Mouse (Mus musculus) liver, embryonic 14.5 days (tissue): Measurements from ENCODE around the gene Tmem212. TPM values are rescaled to one million over a fixed set of nuclear protein-coding genes. Genes with fewer than 3 reads are reported as not detected.

Source experiments
- ATAC-seq: fragments of 200-750 bp; cut with Nextera tagmentation; 2 replicates; pipeline ENCODE4 v1.8.0; 2017; ENCODE audit warnings: moderate number of reproducible peaks, mild to moderate bottlenecking, moderate library complexity; ENCODE audit not compliant: insufficient read depth
- DNase-seq, 3 experiments: peaks; one replicate each; pipeline ENCODE4 v3.0.0-alpha.2; 2012 to 2013; ENCODE audit warnings: low read depth in 3 of 3, low spot score in 3 of 3
- H3K27ac ChIP-seq: fragments of 300-500 bp; sonication (generic); 2 replicates; pipeline ENCODE4 v1.5.1; 2014; ENCODE audit warnings: moderate library complexity, mild to moderate bottlenecking, control low read depth, inconsistent platforms
- H3K27me3 ChIP-seq: fragments of 300-500 bp; sonication (generic); 2 replicates; pipeline ENCODE4 v1.6.1; 2014; ENCODE audit warnings: mild to moderate bottlenecking, low read length, moderate library complexity; ENCODE audit not compliant: control insufficient read depth, insufficient read depth
- H3K36me3 ChIP-seq: fragments of 300-500 bp; sonication (generic); replicated peaks from 2 replicates; pipeline ENCODE4 v1.6.1; 2014; ENCODE audit warnings: low read depth; ENCODE audit not compliant: control insufficient read depth, insufficient read depth
- H3K4me1 ChIP-seq, 2 experiments: fragments of 200-500 bp in 1 of 2; fragments of 300-500 bp in 1 of 2; sonication (generic) in 1 of 2; replicated peaks; 2 replicates each; pipeline ENCODE4 v1.6.1; 2012 to 2014; ENCODE audit warnings: antibody characterized with exemption in 1 of 2, inconsistent platforms in 1 of 2, low read length in 1 of 2; ENCODE audit not compliant: control insufficient read depth in 2 of 2, insufficient read depth in 2 of 2
- H3K4me2 ChIP-seq: fragments of 300-500 bp; sonication (generic); 2 replicates; pipeline ENCODE4 v1.6.1; 2014; ENCODE audit warnings: low read depth, mild to moderate bottlenecking, control low read depth, moderate library complexity
- H3K4me3 ChIP-seq, 2 experiments: fragments of 200-500 bp in 1 of 2; fragments of 300-500 bp in 1 of 2; sonication (generic) in 1 of 2; 2 replicates each; pipeline ENCODE4 v1.5.1; 2012 to 2014; ENCODE audit warnings: low read depth in 2 of 2, low read length in 2 of 2, mild to moderate bottlenecking in 2 of 2, control low read depth in 1 of 2, inconsistent platforms in 1 of 2, moderate library complexity in 1 of 2; ENCODE audit not compliant: insufficient read depth in 1 of 2
- H3K9ac ChIP-seq: fragments of 300-500 bp; sonication (generic); replicated peaks from 2 replicates; pipeline ENCODE4 v1.6.1; 2014; ENCODE audit warnings: mild to moderate bottlenecking, control low read depth, moderate library complexity
- H3K9me3 ChIP-seq: fragments of 300-500 bp; sonication (generic); 2 replicates; pipeline ENCODE4 v1.6.1; 2016; ENCODE audit warnings: low read length, mixed read lengths; ENCODE audit not compliant: control insufficient read depth
- CTCF ChIP-seq: IDR thresholded peaks from 2 replicates; pipeline ENCODE4 v1.5.1; 2016; ENCODE audit warnings: antibody characterized with exemption, low read depth, control low read depth
- EP300 ChIP-seq: IDR thresholded peaks from 2 replicates; pipeline ENCODE4 v1.6.1; 2016; ENCODE audit warnings: antibody characterized with exemption, low read depth
- WGBS: fragments of 180-500 bp; shearing (Covaris S2); extraction: QIAGEN DNeasy Blood & Tissue Kit; methylation state at CpG from one replicate; pipeline ENCODE4 v1.1.7; 2014; ENCODE audit not compliant: insufficient replicate concordance; 5-methylcytosine and 5-hydroxymethylcytosine counted together
- polyA plus RNA-seq, 2 experiments: library from polyadenylated mRNA; depleted of rRNA in 1 of 2; stranded (reverse) in 1 of 2; unstranded in 1 of 2; fragments of >200 nt; fragmentation: Nextera tagmentation in 1 of 2; extraction: Ambion mirVana in 1 of 2; gene quantifications; 2 replicates each; pipeline versions ENCODE4 v1.2.1 to v1.2.3; 2012 to 2014

Gene Tmem212
- polyA plus RNA-seq, 2 experiments: not detected

- Histone ChIP-seq H3K36me3 (no peaks in the 10 kb centered on the region), H3K4me3 (no peak overlapping the region), H3K27ac (no peak overlapping the region), H3K9me3 (no peaks in the 10 kb centered on the region), H3K4me1 (no peaks in the 10 kb centered on the region), H3K9ac (no peak overlapping the region), H3K27me3 (no peaks in the 10 kb centered on the region), H3K4me2 (no peak overlapping the region)
- WGBS: 59% methylated on average over 9 of the region's 9 CpGs
- ATAC-seq (no peak), DNase-seq (no peak)
- TF ChIP-seq CTCF: no peak
- TF ChIP-seq EP300: no peak
These were observed 22.7 kb downstream of the Tmem212 start for GRCm38 (mm10) chr3:27873268-27874073.

DNA sequence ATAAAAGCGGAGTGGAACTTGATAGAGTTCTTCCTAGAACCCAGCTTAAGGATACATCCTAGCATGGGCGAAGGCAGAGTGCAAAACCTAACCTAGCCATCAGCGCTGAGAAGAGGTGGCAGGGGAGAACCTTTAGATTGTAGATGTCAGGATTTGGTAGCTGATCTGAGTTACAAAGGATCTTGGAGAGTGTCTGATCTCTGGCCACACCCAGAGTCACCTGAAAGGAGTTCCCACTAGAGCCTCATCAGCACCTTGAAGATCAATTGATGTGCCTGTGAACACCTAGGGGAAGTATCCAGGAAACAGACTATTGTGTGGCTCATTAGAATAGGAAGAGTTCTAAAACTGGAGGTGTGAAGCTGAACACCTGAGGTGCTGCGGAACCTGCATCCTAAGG, 23.7 kb downstream of the Tmem212 start:
- H3K4me3 ChIP-seq: no peak overlapping the region
- no peak overlapping the region for H3K4me2 ChIP-seq
- H3K9me3 ChIP-seq: no peaks in the 10 kb centered on the region
- no peaks in the 10 kb centered on the region for H3K4me1 ChIP-seq
- H3K36me3 ChIP-seq: no peaks in the 10 kb centered on the region
- ATAC-seq: no peak
- no peaks in the 10 kb centered on the region for H3K27me3 ChIP-seq
- DNase-seq: no peak
- no peak overlapping the region for H3K27ac ChIP-seq
- no peak overlapping the region for H3K9ac ChIP-seq
- no peak for TF ChIP-seq CTCF
- TF ChIP-seq EP300: no peak
- 66% methylated on average over 4 of the region's 4 CpGs for WGBS

DNA sequence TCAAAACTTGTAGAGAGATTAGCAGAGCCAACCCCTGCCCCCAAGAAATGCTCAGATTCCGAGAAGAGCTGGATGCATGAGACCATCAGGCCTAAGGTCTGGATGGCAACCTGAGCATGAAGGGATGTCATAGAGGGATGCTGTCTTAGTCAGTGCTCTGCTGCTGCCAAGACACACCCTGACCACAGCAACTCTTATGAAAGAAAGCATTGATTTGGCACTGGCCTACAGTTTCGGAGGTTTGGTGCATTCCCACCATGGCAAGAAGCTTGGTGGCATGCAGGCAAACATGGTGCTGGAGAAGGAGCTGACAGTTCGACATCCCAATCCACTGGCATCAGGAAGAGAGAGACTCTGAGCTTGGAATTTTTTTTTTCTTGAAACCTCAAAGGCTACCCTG, 24.3 kb downstream of the Tmem212 start:
- 60% methylated on average over 3 of the region's 3 CpGs for WGBS
- H3K4me3 ChIP-seq: no peak overlapping the region
- no peaks in the 10 kb centered on the region for H3K36me3 ChIP-seq
- ATAC-seq (no peak), DNase-seq (no peak)
- H3K4me1 ChIP-seq: no peaks in the 10 kb centered on the region
- H3K27ac ChIP-seq: no peak overlapping the region
- H3K9ac ChIP-seq: no peak overlapping the region
- no peaks in the 10 kb centered on the region for H3K27me3 ChIP-seq
- H3K9me3 ChIP-seq: no peaks in the 10 kb centered on the region
- H3K4me2 ChIP-seq: no peak overlapping the region
- TF ChIP-seq CTCF: no peak
- no peak for TF ChIP-seq EP300

GRCm38 (mm10) chr3:27871371-27871770, 24.8 kb downstream of the Tmem212 start:
- no peaks in the 10 kb centered on the region for H3K4me1 ChIP-seq
- no peak for DNase-seq
- WGBS: 53% methylated on average over 4 of the region's 4 CpGs

DNA sequence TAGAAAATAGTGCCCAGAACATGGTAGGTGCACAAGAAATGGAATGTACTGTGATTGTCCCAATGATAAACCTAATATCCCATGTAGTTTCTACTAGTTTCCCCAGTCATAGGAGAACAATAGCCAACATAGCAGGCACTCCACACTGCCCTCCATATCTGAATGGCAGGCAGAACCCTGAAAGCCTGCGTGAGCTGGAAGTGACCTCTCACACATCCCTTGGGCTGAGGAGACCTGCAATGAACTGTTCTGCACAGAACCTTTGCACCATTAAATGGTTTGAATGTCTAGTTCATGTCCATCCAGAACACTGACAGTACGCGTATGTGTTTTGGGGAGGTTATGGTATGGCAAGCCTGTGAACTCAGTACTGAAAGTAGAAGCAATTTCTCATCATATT, 27.5 kb downstream of the Tmem212 start:
- no peaks in the 10 kb centered on the region for H3K36me3 ChIP-seq
- H3K4me3 ChIP-seq: no peak overlapping the region
- H3K9ac ChIP-seq: no peak overlapping the region
- H3K27ac ChIP-seq: no peak overlapping the region
- TF ChIP-seq EP300: no peak
- ATAC-seq (no peak), DNase-seq (no peak)
- 81% methylated on average over 3 of the region's 3 CpGs for WGBS
- no peak overlapping the region for H3K4me2 ChIP-seq
- 0 out of 4 replicates have a peak, but pooled peaks cover 0 to under 1% of the 10 kb centered on the region in 2 experiments for H3K4me1 ChIP-seq
- H3K27me3 ChIP-seq: no peaks in the 10 kb centered on the region
- H3K9me3 ChIP-seq: no peaks in the 10 kb centered on the region

More at GRCm38 (mm10) chr3:27871371-27871770, 24.8 kb downstream of the Tmem212 start:
- TF ChIP-seq EP300 (no peak), CTCF (no peak)
- H3K4me2 ChIP-seq: no peak overlapping the region
- H3K36me3 ChIP-seq: no peaks in the 10 kb centered on the region
- H3K4me3 ChIP-seq: no peak overlapping the region
- ATAC-seq: no peak
- H3K9me3 ChIP-seq: no peaks in the 10 kb centered on the region
- H3K27me3 ChIP-seq: no peaks in the 10 kb centered on the region
- H3K9ac ChIP-seq: no peak overlapping the region
- no peak overlapping the region for H3K27ac ChIP-seq
